Mouse (Mus musculus) limb, embryonic 13.5 days (tissue): ENCODE data around the gene Nod1. TPM values are rescaled to one million over a fixed set of nuclear protein-coding genes. Genes with fewer than 3 reads are reported as not detected.

ENCODE experiments used
- ATAC-seq: fragments of 200-750 bp; cut with Nextera tagmentation; 2 replicates; pipeline ENCODE4 v1.8.0; 2017; ENCODE audit warnings: low read depth, moderate number of reproducible peaks, moderate TSS enrichment; ENCODE audit not compliant: low FRiP score
- H3K27ac ChIP-seq: fragments of 300-500 bp; sonication (generic); 2 replicates; pipeline ENCODE4 v1.5.1; 2015; ENCODE audit warnings: inconsistent platforms, mild to moderate bottlenecking, moderate library complexity
- H3K27me3 ChIP-seq: fragments of 300-500 bp; sonication (generic); 2 replicates; pipeline ENCODE4 v1.6.1; 2015; ENCODE audit warnings: mild to moderate bottlenecking, inconsistent platforms
- H3K36me3 ChIP-seq: fragments of 300-500 bp; sonication (generic); 2 replicates; pipeline ENCODE4 v1.6.1; 2015; ENCODE audit warnings: inconsistent platforms, mild to moderate bottlenecking, moderate library complexity
- H3K4me1 ChIP-seq: fragments of 300-500 bp; sonication (generic); 2 replicates; pipeline ENCODE4 v1.6.1; 2015; ENCODE audit warnings: inconsistent platforms
- H3K4me2 ChIP-seq: fragments of 300-500 bp; sonication (generic); replicated peaks from 2 replicates; pipeline ENCODE4 v1.6.1; 2015; ENCODE audit warnings: inconsistent platforms, mild to moderate bottlenecking, moderate library complexity
- H3K4me3 ChIP-seq: fragments of 300-500 bp; sonication (generic); 2 replicates; pipeline ENCODE4 v1.5.1; 2015; ENCODE audit warnings: moderate library complexity, mild to moderate bottlenecking, inconsistent platforms
- H3K9ac ChIP-seq: fragments of 300-500 bp; sonication (generic); 2 replicates; pipeline ENCODE4 v1.6.1; 2015; ENCODE audit warnings: mild to moderate bottlenecking, inconsistent platforms
- H3K9me3 ChIP-seq: fragments of 300-500 bp; sonication (generic); 2 replicates; pipeline ENCODE4 v1.6.1; 2016; ENCODE audit warnings: inconsistent platforms
- WGBS: fragments of 180-500 bp; shearing (Covaris S2); methylation state at CpG from one replicate; pipeline ENCODE4 v1.1.7; 2015; 5-methylcytosine and 5-hydroxymethylcytosine counted together
- polyA plus RNA-seq: library from polyadenylated mRNA; unstranded; fragments of >200 nt; fragmentation: Nextera tagmentation; extraction: Ambion mirVana; gene quantifications from 2 replicates; pipeline ENCODE4 v1.2.1, GENCODE M21; 2015

Nod1 gene
- polyA plus RNA-seq, 1 experiment from 2014 or later: 5.9 TPM

DNA sequence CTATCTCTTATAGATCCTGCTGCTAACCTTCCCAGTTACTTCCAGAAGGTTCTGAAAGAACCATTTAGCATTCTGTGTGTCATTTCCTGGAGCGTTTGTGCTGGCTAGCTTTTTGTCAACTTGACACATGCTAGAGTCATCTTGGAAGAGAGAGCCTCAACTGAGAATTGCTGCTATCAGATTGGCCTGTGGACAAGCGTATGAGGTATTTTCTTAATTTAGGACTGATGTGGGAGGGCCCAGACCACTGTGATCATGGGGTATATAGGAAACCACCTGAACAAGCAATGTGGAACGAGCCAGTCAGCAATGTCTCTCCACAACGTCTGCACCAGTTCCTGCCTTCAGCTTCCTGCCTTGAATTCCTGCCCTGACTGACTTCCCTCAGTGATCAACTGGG is 31.1 kb upstream of the Nod1 start:
- no peak for ATAC-seq
- 66% methylated on average over 4 of the region's 4 CpGs for WGBS

GRCm38 (mm10) chr6:55002438-55002837 is 30.0 kb upstream of the Nod1 start:
- Histone ChIP-seq H3K9me3 (no peaks in the 10 kb centered on the region), H3K4me1 (no peaks in the 10 kb centered on the region), H3K27ac (no peak overlapping the region), H3K4me2 (no peak overlapping the region), H3K36me3 (no peaks in the 10 kb centered on the region), H3K9ac (no peak overlapping the region), H3K4me3 (no peak overlapping the region), H3K27me3 (no peaks in the 10 kb centered on the region)
- ATAC-seq: no peak
- 58% methylated on average over 4 of the region's 4 CpGs for WGBS

More for the DNA sequence above, 31.1 kb upstream of the Nod1 start:
- Histone ChIP-seq H3K9me3 (no peaks in the 10 kb centered on the region), H3K9ac (no peak overlapping the region), H3K4me3 (no peak overlapping the region), H3K27me3 (no peaks in the 10 kb centered on the region), H3K4me1 (no peaks in the 10 kb centered on the region), H3K27ac (no peak overlapping the region), H3K36me3 (no peaks in the 10 kb centered on the region), H3K4me2 (no peak overlapping the region)

GRCm38 (mm10) chr6:55001320-55001719 is 28.9 kb upstream of the Nod1 start:
- H3K27me3 ChIP-seq: no peaks in the 10 kb centered on the region
- no peaks in the 10 kb centered on the region for H3K4me1 ChIP-seq
- H3K4me3 ChIP-seq: no peak overlapping the region
- 77% methylated on average over 4 of the region's 4 CpGs for WGBS
- ATAC-seq: no peak
- no peaks in the 10 kb centered on the region for H3K9me3 ChIP-seq
- H3K4me2 ChIP-seq: no peak overlapping the region
- H3K27ac ChIP-seq: no peak overlapping the region
- H3K9ac ChIP-seq: no peak overlapping the region
- H3K36me3 ChIP-seq: no peaks in the 10 kb centered on the region

- no peak overlapping the region for H3K4me2 ChIP-seq
- no peaks in the 10 kb centered on the region for H3K36me3 ChIP-seq
- 83% methylated on average over 6 of the region's 6 CpGs for WGBS
- H3K27ac ChIP-seq: no peak overlapping the region
- ATAC-seq: no peak
- no peak overlapping the region for H3K9ac ChIP-seq
- no peaks in the 10 kb centered on the region for H3K27me3 ChIP-seq
- no peaks in the 10 kb centered on the region for H3K4me1 ChIP-seq
- H3K4me3 ChIP-seq: no peak overlapping the region
- H3K9me3 ChIP-seq: no peaks in the 10 kb centered on the region
These were observed 25.3 kb upstream of the Nod1 start for GRCm38 (mm10) chr6:54997726-54998125.

DNA sequence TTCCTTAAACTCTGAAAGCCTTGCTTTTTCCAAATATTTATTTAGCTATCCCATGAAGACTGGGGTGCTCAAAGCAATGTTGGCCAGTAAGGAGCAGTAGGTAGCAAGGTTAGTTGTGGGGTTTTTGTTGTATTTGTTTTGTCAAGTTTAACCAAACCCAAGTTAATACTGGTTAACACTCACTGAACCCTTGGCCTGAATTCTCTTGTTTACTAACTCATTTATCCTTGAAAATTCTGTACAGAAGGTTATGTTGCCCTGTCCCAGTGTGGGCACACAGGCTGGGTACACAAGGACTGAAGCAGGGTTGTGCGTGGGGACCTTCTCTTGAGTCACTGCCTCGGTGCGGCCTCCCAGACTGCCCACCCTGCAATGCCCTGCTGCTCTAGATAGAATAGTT is 23.9 kb upstream of the Nod1 start:
- Histone ChIP-seq H3K27ac (no peak overlapping the region), H3K4me3 (no peak overlapping the region), H3K27me3 (no peaks in the 10 kb centered on the region), H3K9me3 (no peaks in the 10 kb centered on the region), H3K4me1 (peaks cover 7% of the 10 kb centered on the region), H3K9ac (no peak overlapping the region), H3K4me2 (no peak overlapping the region), H3K36me3 (no peaks in the 10 kb centered on the region)
- WGBS: 96% methylated on average over 3 of the region's 3 CpGs
- no peak for ATAC-seq

DNA sequence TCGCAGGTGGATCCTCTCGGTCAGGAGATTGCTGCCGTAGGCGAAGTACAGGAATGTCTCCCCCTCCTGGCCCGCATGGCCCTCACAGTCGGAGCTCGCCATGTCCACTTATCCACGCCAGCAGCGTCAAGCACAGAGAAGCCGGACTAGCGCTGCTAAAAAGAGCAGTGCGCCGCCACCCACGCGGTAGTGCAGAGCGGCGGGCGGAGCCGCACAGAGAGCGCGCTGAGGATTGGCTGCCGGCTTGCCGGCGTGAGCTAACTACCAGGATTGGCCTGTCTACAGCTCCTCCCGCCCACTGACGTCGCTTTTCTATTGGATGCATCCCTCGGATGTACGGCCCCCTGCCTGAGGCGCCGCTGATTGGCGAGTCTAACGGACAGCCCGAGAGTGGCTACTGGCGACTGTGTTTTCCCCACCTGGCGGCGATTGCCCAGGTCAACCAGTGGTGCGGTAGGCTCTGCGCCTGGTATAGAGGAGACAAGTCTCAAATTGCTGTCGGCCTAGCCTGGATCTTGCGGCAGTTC is 20.4 kb upstream of the Nod1 start, which contains the start of gene Ggct:
Gene Ggct (minus strand): TSS at position 217 of the 527 bp plus-strand sequence.
- WGBS: under 1% methylated on average over 35 of the region's 41 CpGs
- ATAC-seq: peak; percentile 100

DNA sequence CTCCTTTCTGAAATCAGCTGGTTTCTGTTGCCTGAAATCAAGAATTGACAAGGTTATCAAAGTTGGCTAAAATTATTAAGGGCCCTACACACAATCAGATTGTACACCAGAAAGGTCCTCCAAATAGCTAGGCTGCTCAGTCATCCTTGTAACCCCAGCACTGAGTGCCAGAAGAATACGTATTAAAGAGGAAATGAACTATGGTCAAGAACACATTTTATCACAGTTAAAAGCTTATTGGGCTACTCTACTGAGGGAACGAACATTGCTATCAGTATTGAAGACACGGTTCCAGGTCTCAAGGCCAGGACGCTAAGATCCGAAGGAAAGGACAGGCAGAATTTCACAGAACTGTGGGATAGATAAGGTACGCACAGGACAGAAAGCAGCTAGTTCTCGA is 19.7 kb upstream of the Nod1 start:
- WGBS: 10% methylated on average over 7 of the region's 7 CpGs
- Histone ChIP-seq H3K4me1 (peaks cover 7% of the 10 kb centered on the region), H3K36me3 (no peaks in the 10 kb centered on the region), H3K4me3 (peak overlapping the region; percentile 57), H3K27me3 (no peaks in the 10 kb centered on the region), H3K27ac (no peak overlapping the region), H3K9me3 (no peaks in the 10 kb centered on the region), H3K4me2 (peak overlapping the region; percentile 86), H3K9ac (peak overlapping the region; percentile 70)
- ATAC-seq: no peak; the same call in 1 of the 2 replicates

More for the DNA sequence above, 20.4 kb upstream of the Nod1 start, which contains the start of gene Ggct:
- peak within 1 kb of the TSS; percentile 86 for H3K4me2 ChIP-seq
- peaks cover 7% of the 10 kb centered on the region for H3K4me1 ChIP-seq
- no peaks in the 10 kb centered on the region for H3K9me3 ChIP-seq
- H3K4me3 ChIP-seq: peak within 1 kb of the TSS; percentile 57
- H3K27me3 ChIP-seq: no peaks in the 10 kb centered on the region
- no peaks in the 10 kb centered on the region for H3K36me3 ChIP-seq
- no peak within 1 kb of the TSS for H3K27ac ChIP-seq
- H3K9ac ChIP-seq: peak within 1 kb of the TSS; percentile 70

DNA sequence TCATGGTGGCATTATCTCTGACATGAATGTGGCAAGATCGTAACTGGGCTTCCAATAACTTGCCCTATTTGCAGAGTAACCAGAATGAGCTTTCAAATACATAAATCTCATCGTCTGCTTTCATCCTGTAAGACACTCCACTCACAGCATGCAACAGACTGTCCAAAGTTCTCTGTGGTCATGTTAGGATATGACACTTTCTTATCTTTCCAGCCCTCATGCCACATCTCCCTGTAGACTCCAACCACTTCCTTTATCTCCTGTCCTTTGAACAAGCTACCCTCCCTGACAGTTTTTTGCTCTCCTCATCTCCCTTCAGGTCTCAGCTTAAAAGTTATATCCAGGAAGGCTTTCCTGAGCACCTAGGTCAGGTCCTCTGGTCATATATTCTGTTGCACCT is 18.8 kb upstream of the Nod1 start:
- Histone ChIP-seq H3K9me3 (no peaks in the 10 kb centered on the region), H3K27me3 (no peaks in the 10 kb centered on the region), H3K4me1 (peaks cover 7% of the 10 kb centered on the region), H3K4me2 (no peak overlapping the region), H3K4me3 (no peak overlapping the region), H3K36me3 (no peaks in the 10 kb centered on the region), H3K9ac (no peak overlapping the region), H3K27ac (no peak overlapping the region)
- ATAC-seq: no peak
- WGBS: 83% methylated on average over 2 of the region's 2 CpGs

- H3K4me2 ChIP-seq: no peak overlapping the region
- WGBS: 94% methylated on average over 6 of the region's 6 CpGs
- H3K36me3 ChIP-seq: no peaks in the 10 kb centered on the region
- H3K4me3 ChIP-seq: no peak overlapping the region
- no peaks in the 10 kb centered on the region for H3K27me3 ChIP-seq
- H3K9ac ChIP-seq: no peak overlapping the region
- H3K9me3 ChIP-seq: no peaks in the 10 kb centered on the region
- no peak overlapping the region for H3K27ac ChIP-seq
- no peak for ATAC-seq
- peaks cover 7% of the 10 kb centered on the region for H3K4me1 ChIP-seq
These were observed 15.7 kb upstream of the Nod1 start for GRCm38 (mm10) chr6:54988141-54988540.

DNA sequence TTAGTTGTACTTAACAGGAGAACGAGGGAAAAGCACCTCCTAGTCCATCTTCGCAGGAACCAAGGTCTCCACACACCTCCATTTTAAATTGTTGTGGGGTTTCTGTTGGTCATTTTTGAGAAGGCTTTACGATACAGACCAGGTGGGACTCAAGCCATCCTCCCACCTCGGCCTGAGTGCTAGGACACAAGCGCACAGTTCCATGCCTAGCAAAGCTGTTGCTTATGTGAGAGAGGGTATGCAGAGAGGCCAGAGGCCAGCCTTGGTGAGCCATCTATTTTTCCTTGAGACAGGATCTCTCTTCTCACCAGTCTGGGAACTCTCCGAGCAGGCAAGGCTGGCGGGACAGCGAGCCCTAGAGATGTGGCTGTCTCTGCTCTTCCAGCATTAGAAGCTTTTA is 11.7 kb upstream of the Nod1 start:
- no peak for ATAC-seq
- H3K4me1 ChIP-seq: no peaks in the 10 kb centered on the region
- no peak overlapping the region for H3K4me2 ChIP-seq
- H3K9me3 ChIP-seq: no peaks in the 10 kb centered on the region
- WGBS: 90% methylated on average over 8 of the region's 8 CpGs
- H3K27me3 ChIP-seq: no peaks in the 10 kb centered on the region
- H3K27ac ChIP-seq: no peak overlapping the region
- no peak overlapping the region for H3K4me3 ChIP-seq
- H3K9ac ChIP-seq: no peak overlapping the region
- no peaks in the 10 kb centered on the region for H3K36me3 ChIP-seq

GRCm38 (mm10) chr6:54983526-54984050 is 11.2 kb upstream of the Nod1 start:
- WGBS: 91% methylated on average over 4 of the region's 4 CpGs
- ATAC-seq: no peak

GRCm38 (mm10) chr6:54979426-54979825 is 7.0 kb upstream of the Nod1 start:
- Histone ChIP-seq H3K9ac (no peak overlapping the region), H3K4me1 (no peaks in the 10 kb centered on the region), H3K36me3 (no peaks in the 10 kb centered on the region), H3K9me3 (no peaks in the 10 kb centered on the region), H3K27me3 (no peaks in the 10 kb centered on the region; the same call in 1 of the 2 replicates), H3K27ac (no peak overlapping the region), H3K4me2 (no peak overlapping the region), H3K4me3 (no peak overlapping the region)
- 95% methylated on average over 6 of the region's 6 CpGs for WGBS
- no peak for ATAC-seq

More at GRCm38 (mm10) chr6:54983526-54984050, 11.2 kb upstream of the Nod1 start:
- Histone ChIP-seq H3K27ac (no peak overlapping the region), H3K4me2 (no peak overlapping the region), H3K36me3 (no peaks in the 10 kb centered on the region), H3K4me3 (no peak overlapping the region), H3K9me3 (no peaks in the 10 kb centered on the region), H3K4me1 (no peaks in the 10 kb centered on the region), H3K9ac (no peak overlapping the region), H3K27me3 (no peaks in the 10 kb centered on the region)

DNA sequence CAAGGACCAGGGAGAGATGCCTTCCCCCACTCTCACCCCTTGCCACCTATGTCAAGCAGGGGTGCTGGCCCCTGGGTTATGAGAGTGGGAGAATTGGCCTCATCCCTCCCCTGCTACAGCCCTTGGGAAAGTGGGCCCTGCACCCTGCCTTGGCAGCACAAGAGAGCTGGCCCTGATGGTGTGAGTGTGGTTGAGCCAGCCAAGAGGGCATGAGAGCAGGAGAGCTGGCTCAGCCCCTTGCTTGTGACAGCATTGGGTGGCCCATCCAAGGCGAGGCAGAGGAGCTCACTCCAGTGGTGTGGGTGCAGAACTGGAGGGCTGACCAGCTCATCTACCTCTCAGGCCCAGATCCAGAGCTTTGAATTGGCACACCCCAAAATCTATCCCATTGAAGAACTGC is 3.2 kb upstream of the Nod1 start:
- 75% methylated on average over 1 of the region's 1 CpGs for WGBS
- Histone ChIP-seq H3K9ac (no peak overlapping the region), H3K4me2 (no peak overlapping the region), H3K36me3 (no peaks in the 10 kb centered on the region), H3K27me3 (peaks cover 14% of the 10 kb centered on the region), H3K9me3 (no peaks in the 10 kb centered on the region), H3K4me1 (peaks cover 7% of the 10 kb centered on the region; the same call in 1 of the 2 replicates), H3K27ac (no peak overlapping the region), H3K4me3 (no peak overlapping the region)
- ATAC-seq: no peak
